In the genomic region with DNA sequence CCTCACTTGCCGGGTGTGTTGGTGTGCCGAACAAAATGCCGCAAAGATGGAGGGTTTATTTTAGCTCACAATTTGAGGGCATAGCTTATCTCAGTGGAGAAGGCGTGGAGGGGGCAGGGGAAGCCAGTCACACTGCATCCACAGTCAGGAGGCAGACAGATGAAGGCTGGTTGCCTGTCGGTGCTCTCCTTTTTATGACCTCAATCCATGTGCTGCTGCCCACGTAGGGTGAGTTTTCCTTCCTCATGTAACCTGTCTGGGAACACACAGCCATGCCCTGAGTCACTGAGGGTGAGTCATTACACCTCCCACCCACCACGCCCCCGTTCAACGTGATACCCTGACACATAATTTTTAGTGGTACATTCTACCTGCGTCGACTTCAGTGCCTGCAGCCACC, we compare ENCODE assay signal across 33 mouse cellular contexts. TPM values are rescaled to one million over a fixed set of nuclear protein-coding genes. Genes with fewer than 3 reads are reported as not detected.
A peak's percentile ranks its signal among the peaks of the same experiment; 100 is the strongest.
DNase-seq lines count a peak whose midpoint lies in the region; ATAC-seq and TF ChIP-seq lines count a peak whose summit lies in the region.
"Had no signal": no experiment of that assay in that cellular context is flagged by ENCODE, and none has a peak within 500 bp of the region (broad histone marks: within the 10 kb centered on the region; RNA-seq: fewer than 3 reads in every experiment).

No protein-coding gene starts in this region.

- H3K4me1 ChIP-seq in stomach, embryonic 16.5 days (ENCODE audit: control insufficient read depth, insufficient read depth, low read length), result no peaks in the 10 kb centered on the region
- H3K4me1 ChIP-seq in kidney, adult 2 months (ENCODE audit: control insufficient read depth, insufficient read depth, low read length), result peaks cover 4% of the 10 kb centered on the region; the same call in 1 of the 2 replicates
- H3K4me1 ChIP-seq: embryonic facial prominence, embryonic 15.5 days; limb, embryonic 12.5 days; midbrain, embryonic 12.5 days; neural tube, embryonic 15.5 days had no signal

- no peak overlapping the region for H3K4me3 ChIP-seq in left cerebral cortex, adult 2 months
- H3K4me3 ChIP-seq in stomach, embryonic 16.5 days (replicated peaks; ENCODE audit: low read length), result no peak overlapping the region
- H3K4me3 ChIP-seq in kidney, adult 2 months (ENCODE audit: insufficient read depth, low read depth, low read length), result no peak overlapping the region
- H3K4me3 ChIP-seq: embryonic facial prominence, embryonic 15.5 days; forebrain, embryonic 10.5 days; heart, embryonic 12.5 days; hindbrain, embryonic 10.5 days; limb, embryonic 12.5 days; midbrain, embryonic 12.5 days; neural tube, embryonic 15.5 days had no signal

- TF ChIP-seq CTCF in left cerebral cortex, adult 2 months (IDR thresholded peaks at IDR 0.05), result no peak
- no peak for TF ChIP-seq CTCF in kidney, adult 2 months (conservative IDR thresholded peaks at IDR 0.05; ENCODE audit: insufficient read depth, insufficient read length, low read depth, low read length)

- H3K9me3 ChIP-seq in stomach, embryonic 16.5 days (replicated peaks; ENCODE audit: control insufficient read depth, low read length), result no peaks in the 10 kb centered on the region; the same call in 1 of the 2 replicates
- H3K9me3 ChIP-seq: embryonic facial prominence, embryonic 15.5 days; forebrain, embryonic 10.5 days; hindbrain, embryonic 10.5 days; midbrain, embryonic 12.5 days; neural tube, embryonic 15.5 days had no signal

- 74% methylated on average over 11 of the region's 11 CpGs for WGBS in stomach, embryonic 16.5 days
- 78% methylated on average over 11 of the region's 11 CpGs for WGBS in kidney, adult 2 months

- H3K36me3 ChIP-seq in stomach, embryonic 16.5 days (ENCODE audit: control insufficient read depth, insufficient read depth, low read length), result no peaks in the 10 kb centered on the region
- H3K36me3 ChIP-seq in kidney, adult 2 months (ENCODE audit: control insufficient read depth, insufficient read depth, low read length), result no peaks in the 10 kb centered on the region; the same call in 1 of the 2 replicates
- H3K36me3 ChIP-seq: forebrain, embryonic 10.5 days; hindbrain, embryonic 10.5 days; limb, embryonic 12.5 days; midbrain, embryonic 12.5 days; neural tube, embryonic 15.5 days had no signal

- intact Hi-C loops in left cerebral cortex, adult 2 months (cut with DNase I), result loop anchor here (5.0 kb wide), 1 partner anchor 41 kb away; no protein-coding TSS in a partner anchor

- no peak for TF ChIP-seq POLR2A in kidney, adult 2 months (IDR thresholded peaks at IDR 0.05; ENCODE audit: low read depth, low read length)

- peak; percentile 77 for DNase-seq in right cerebral cortex, adult 18-20 months
- no peak for DNase-seq in right cerebral cortex, postnatal 10 days (ENCODE audit: low spot score in 2 of 2)
- DNase-seq in frontal cortex, postnatal 36 days (ENCODE audit: low spot score in 2 of 2), result peak; percentile 44 to 46
- peak; percentile 47 to 51 for DNase-seq in left cerebral cortex, adult 2 months (ENCODE audit: extremely low spot score in 1 of 2, low spot score in 2 of 2)
- DNase-seq in kidney, postnatal 36 days, result no peak
- DNase-seq in kidney, adult 2 months, result no peak
- no peak for DNase-seq in cerebellum, postnatal 4 days (ENCODE audit: low spot score in 2 of 2)
- DNase-seq: adrenal gland, postnatal 10 days; cerebellum, adult 8-10 months; gastrocnemius, postnatal 10 days; heart, adult 18-20 months; heart, postnatal 10 days; kidney, adult 18-20 months; lung, adult 2 months; thymus, postnatal 25 days had no signal

- ATAC-seq in stomach, embryonic 16.5 days (ENCODE audit: insufficient read depth, low FRiP score), result peak; percentile 61; the same call in 1 of the 2 replicates
- ATAC-seq: forebrain, embryonic 16.5 days; hindbrain, embryonic 16.5 days had no signal

- H3K27ac ChIP-seq in left cerebral cortex, adult 2 months, result no peak overlapping the region
- H3K27ac ChIP-seq in stomach, embryonic 16.5 days (ENCODE audit: low read length), result no peak overlapping the region
- H3K27ac ChIP-seq in kidney, adult 2 months (ENCODE audit: insufficient read depth, low read depth, low read length), result no peak overlapping the region
- H3K27ac ChIP-seq: embryonic facial prominence, embryonic 15.5 days; forebrain, embryonic 10.5 days; hindbrain, embryonic 10.5 days; kidney, postnatal 0 days; limb, embryonic 12.5 days; midbrain, embryonic 12.5 days; neural tube, embryonic 15.5 days had no signal

- no peak overlapping the region for H3K9ac ChIP-seq in stomach, embryonic 16.5 days (ENCODE audit: low read length)
- H3K9ac ChIP-seq: embryonic facial prominence, embryonic 15.5 days; heart, embryonic 12.5 days; limb, embryonic 12.5 days; midbrain, embryonic 12.5 days; neural tube, embryonic 15.5 days had no signal

- H3K27me3 ChIP-seq in stomach, embryonic 16.5 days (ENCODE audit: control insufficient read depth, insufficient read depth, low read length), result no peaks in the 10 kb centered on the region
- no peaks in the 10 kb centered on the region for H3K27me3 ChIP-seq in kidney, adult 2 months (replicated peaks; ENCODE audit: control insufficient read depth, insufficient read depth, low read length)
- H3K27me3 ChIP-seq: embryonic facial prominence, embryonic 15.5 days; heart, embryonic 12.5 days; limb, embryonic 12.5 days; midbrain, embryonic 12.5 days; neural tube, embryonic 15.5 days had no signal

- no peak overlapping the region for H3K4me2 ChIP-seq in stomach, embryonic 16.5 days (ENCODE audit: low read depth, low read length)
- H3K4me2 ChIP-seq: embryonic facial prominence, embryonic 15.5 days; heart, embryonic 12.5 days; limb, embryonic 12.5 days; liver, embryonic 11.5 days; midbrain, embryonic 12.5 days; neural tube, embryonic 15.5 days had no signal

RNA-seq across cellular contexts. Expression of a gene that starts 25.9 kb away (rescaled TPM):
- total RNA-seq in left cerebral cortex, adult 2 months (2021), result 1 to 10 TPM; 2.0 to 3.7 TPM
- polyA plus RNA-seq in stomach, embryonic 16.5 days (2015; fragmentation: Nextera tagmentation; extraction: Ambion mirVana), result 12.7 and 16.4 TPM in 2 replicates
- 19.6 and 22.4 TPM in 2 replicates for polyA plus RNA-seq in kidney, adult 2 months (2012; rRNA removed)

RNA-seq across cellular contexts. Expression of a gene that starts 31.7 kb away (rescaled TPM):
- total RNA-seq in left cerebral cortex, adult 2 months (2021), result not detected
- polyA plus RNA-seq in stomach, embryonic 16.5 days (2015; fragmentation: Nextera tagmentation; extraction: Ambion mirVana), result 19.3 and 25.1 TPM in 2 replicates
- 126 and 171 TPM in 2 replicates for polyA plus RNA-seq in kidney, adult 2 months (2012; rRNA removed)
- total RNA-seq: adrenal gland, postnatal 10 days; common myeloid progenitor, adult 5-6 weeks; gastrocnemius, postnatal 10 days; heart, adult 18-20 months; heart, postnatal 10 days; layer of hippocampus, adult 18-20 months; layer of hippocampus, postnatal 14 days; megakaryocyte, adult 5-6 weeks had no signal
- polyA plus RNA-seq: C2C12; forebrain, embryonic 10.5 days; forebrain, embryonic 16.5 days; heart, embryonic 12.5 days; hindbrain, embryonic 10.5 days; hindbrain, embryonic 16.5 days; limb, embryonic 12.5 days; liver, embryonic 11.5 days; midbrain, embryonic 12.5 days; neural tube, embryonic 15.5 days; testis, adult 2 months had no signal

Comparison
In these comparisons a context has a peak if more than half of its experiments do, and no peak if none do; other contexts are left out.
1. DNase-seq: peak in right cerebral cortex, adult 18-20 months (single experiment), frontal cortex, postnatal 36 days (2 of 2) and left cerebral cortex, adult 2 months (2 of 2); none in right cerebral cortex, postnatal 10 days (0 of 2), kidney, postnatal 36 days (0 of 2), kidney, adult 2 months (single experiment) and cerebellum, postnatal 4 days (0 of 2).